Mouse (Mus musculus) NIH3T3 (cell line): ENCODE measurements around the gene Fscn2.
A peak's percentile ranks its signal among the peaks of the same experiment; 100 is the strongest.

Source experiments
- DNase-seq: peaks from one replicate; pipeline ENCODE4 v3.0.0-alpha.2; 2012; ENCODE audit warnings: low read depth

The Fscn2 gene

DNA sequence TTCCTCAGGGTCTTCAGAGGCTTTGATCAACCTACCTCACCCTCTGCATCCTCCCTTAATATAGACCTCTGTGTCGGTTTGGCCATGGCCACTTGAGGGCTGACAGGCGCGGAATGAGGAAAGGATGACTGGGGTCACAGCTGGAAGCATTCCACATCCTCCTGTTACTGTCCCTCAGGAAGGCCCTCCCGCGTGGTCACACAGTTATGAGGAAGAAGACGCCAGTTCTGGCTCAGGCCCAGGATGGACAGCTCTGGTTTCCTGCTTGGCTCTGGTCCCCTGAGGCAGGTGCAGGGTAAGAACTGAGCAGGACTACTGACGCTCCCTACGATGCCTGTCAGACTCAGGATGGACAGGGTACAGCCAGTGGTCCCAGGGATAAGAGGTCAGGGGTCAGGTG is 1.3 kb upstream of the Fscn2 start:
- DNase-seq = no peak

DNA sequence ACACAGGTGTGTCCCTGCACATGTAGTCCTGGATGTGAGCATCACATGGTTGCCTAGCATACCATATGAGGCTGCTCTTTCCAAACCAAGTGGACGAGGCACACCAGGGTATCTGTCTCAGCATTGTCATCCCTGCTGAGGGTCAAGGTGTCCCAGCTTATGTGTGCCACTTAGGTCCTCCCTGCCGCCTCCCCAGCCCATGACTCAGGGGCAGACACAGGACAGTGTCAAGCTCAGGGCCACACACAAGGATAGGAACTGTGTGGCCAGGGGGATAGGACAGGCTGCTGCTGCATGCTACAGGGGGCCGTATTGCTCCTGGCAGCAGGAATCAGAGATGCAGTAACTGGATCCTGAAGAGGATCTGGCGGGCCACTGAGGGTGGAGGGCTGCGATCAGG is 579 bp upstream of the Fscn2 start:
- no peak for DNase-seq

DNA sequence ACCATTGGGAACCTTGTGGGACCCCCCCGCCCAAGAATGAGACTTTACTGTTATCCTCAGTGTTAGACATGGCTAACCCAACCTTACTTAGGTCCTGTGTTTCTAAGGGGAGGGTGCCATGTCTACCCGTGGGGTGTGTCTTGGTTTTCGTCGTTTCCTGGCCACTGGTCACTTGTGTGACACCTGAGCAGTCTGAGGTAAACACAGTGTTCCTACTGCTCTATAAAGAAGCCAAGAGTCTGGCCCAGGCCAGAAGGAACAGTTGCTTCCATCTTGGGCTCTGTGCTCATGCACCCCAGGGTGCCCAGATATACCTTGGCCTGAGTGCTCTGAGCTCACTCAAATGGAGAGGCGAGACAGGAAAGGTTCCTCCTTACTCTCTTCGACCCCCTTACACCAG is 1.6 kb downstream of the Fscn2 start:
- DNase-seq = no peak

DNA sequence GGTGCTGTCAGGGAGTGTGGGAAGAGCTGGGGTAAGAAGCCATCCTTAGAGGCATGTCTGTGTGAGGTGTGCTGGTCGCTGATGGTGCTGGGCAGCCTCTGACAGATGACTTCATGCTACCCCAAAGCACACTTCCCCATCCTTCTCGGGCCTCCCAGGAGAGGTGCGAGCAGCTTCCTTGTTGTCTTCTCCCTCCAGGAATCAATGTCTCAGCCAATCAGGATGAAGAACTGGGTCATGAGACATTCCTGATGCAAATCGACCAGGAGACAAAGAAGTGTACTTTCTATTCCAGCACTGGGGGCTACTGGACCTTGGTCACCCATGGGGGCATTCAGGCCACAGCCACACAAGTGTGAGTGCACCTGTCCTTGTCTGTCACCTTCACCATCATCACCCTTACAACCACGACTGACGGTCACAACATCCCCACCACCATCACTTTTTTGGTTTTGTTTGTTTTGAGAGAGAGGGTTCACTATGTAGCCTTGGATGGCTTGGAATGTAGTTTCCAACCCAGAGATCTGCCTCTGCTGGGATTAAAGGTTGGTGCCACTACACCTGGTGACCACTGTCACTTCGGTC is 5.2 kb downstream of the Fscn2 start:
- no peak for DNase-seq

DNA sequence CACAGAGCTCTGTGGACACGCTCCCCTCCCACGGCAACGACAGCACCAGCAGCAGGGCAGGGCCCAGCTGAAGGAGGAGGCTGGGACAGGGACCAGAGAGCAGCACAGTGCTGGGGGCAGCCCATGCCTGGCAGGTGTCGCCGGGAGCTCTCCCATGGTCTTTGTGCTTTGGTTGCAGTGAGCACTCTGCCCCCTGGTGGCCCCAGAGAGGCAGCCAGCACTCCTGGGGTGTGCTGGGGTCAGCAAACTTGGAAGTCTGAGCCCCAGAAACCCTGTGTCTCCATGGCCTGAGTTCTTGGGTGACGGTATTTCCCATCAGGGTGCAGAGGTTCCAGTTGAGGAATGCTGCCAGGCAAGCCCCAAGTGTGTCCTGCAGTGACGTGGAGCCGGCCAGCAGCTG is 8.3 kb downstream of the Fscn2 start:
- peak; percentile 84 for DNase-seq

DNA sequence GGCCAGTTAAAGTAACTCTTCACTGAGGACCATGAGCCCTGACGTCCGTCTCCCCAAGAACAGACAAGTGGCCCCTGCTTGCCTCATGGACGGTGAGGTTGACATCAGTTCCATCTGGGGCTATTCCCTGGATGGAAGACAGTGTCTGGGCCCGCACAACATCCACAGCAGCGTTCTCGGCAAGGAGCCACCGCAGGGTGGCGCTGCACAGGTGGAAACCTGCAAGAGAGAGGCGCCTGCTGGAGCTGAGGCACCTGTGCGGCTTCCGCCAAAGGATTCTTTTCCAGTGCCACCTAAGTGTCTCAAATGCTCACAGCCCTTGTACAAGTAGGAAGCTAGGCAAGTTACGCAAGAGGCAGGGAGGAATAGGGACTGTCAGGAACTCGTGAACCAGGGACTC is 11.7 kb downstream of the Fscn2 start:
- DNase-seq = no peak

DNA sequence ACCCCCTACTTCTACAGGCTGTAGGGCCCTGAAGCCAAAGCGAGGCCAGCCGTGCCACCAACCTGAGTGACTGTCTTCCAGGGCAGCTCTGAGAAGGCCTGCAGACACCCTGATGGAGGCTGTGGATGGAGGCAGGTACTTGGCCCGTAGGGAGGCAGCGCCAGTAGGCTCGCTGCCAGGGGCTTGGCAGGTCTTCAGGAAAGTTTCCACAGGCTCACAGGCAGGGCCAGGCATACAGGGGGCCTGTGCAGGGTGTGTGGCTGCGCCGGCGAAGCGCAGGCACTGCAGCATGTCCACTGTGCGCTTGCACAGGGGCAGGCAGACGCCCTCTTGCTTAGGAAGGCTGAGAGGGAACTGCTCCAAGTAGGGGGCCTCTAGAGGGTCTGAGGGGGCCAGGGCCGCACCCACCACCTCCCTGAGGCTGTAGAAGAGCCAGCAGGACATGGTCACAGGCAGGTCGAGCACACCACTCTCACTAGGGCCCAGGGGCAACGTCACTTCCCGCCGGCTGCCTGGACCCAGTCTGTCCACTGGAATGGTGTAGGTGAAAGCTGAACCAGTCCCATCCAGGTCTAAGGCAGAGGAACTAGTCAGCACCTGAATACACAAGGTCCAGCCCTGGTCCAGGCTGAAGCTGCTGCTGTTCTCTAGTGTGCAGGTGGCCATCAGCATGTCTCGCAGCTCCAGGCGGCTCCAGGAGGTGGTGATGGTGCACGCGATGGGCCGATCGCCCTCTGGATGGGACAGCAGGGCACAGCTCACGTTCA is 12.7 kb downstream of the Fscn2 start:
- DNase-seq = peak; percentile 42

DNA sequence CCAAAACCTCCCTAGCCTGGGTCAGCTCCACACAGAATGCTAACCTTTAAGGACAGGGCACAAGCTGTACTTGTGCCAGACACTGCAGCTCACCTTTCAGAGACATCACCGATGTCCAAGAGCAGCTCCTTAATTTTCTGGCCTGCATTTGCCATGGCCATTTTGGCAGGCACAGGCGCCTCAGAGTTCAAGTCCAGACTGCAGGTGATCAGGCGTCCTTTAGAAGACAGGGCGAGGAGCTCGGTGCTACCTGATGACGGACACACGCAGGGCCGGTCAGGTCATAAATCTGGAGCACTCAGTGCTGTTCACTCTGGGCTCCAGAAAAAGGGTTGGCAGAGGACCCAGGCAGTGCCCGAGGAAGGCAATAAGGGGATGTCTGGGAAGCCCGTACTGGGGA is 14.0 kb downstream of the Fscn2 start:
- DNase-seq = no peak

DNA sequence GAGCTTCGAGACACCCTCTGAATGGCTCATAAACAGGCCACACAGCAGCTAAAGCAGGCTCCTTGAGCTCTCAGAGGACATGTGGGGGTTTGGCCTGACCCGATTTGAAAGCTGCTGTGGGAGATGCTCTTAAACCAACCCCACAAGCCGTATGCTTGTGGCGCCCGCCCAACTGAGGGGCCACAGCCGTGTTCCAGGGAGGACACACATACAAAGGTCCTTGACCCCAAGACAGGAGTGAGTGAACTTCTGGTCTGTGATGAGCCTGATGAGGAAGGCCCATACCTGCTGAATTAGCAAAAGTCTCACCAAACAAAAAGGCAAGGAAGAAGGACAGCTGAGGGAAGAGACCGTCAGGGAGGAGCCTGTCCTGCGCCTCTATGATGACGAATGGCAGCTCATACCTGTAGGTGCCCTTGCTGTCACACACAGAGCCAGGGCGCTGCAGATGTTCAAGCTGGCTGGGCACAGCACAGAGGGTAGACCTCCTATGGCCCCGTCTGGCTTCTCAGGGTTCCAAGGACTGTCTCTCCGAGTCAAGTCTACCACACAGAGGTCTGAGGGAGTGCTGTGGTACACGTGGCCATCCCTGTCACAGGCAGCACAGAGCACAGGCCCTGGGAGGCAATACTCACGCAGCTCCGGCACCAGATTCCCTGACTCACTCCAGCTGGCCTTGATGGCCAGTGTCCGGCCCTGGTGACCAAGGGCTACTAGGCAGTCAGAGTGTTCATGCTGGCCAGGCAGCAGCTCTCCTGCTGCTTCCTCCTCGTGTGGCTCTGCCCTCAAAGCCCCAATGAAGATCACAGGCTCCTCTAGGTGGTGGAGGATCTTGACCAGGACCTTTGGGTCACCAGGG is 15.2 kb downstream of the Fscn2 start:
- no peak for DNase-seq

DNA sequence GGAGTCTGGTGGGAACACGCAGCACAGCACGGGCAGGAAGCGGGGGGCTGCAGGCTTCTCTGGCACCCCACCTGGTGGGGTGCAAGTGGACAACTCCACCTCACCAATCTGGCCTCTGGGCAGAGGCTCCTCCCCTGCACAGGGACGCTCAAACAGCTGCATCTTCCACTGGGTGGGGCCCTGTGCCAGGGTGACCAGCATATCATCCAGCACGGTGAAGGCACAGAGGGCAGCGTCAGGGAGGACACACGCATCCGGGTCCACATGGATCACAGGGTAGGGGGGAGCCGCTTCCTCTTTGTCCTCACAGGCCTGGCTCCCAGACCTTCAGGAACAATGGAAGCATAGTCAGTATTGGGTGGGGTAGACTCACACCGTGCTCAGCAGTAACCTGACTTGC is 16.0 kb downstream of the Fscn2 start:
- DNase-seq = no peak

DNA sequence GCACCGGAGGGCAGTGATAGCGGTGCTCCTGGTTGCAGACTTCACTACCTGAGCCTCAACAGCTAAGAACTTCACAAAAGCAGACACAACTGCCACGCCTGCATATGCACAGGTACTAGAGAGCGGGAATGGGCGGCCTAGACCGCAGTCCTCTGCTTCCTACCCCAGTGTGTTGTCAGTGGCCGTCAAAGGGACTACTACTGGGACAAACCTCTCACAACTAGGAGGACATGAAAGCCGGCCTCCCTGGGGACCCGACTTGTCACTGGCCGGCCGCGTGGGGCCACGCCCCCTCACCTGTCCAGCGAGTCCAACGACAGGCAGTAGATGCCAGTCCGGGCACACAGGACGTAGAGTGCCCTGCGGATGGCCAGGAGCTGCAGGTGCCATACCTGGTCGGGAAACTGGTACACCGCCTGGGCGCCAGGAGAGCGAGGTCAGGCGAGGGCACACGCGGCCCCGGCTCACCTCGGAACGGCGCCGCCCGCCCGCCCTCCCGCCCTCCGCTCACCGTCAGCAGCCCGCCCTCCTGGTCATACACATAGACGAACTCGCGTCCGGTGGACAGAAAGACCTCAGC is 16.8 kb downstream of the Fscn2 start:
- peak; percentile 28 for DNase-seq

DNA sequence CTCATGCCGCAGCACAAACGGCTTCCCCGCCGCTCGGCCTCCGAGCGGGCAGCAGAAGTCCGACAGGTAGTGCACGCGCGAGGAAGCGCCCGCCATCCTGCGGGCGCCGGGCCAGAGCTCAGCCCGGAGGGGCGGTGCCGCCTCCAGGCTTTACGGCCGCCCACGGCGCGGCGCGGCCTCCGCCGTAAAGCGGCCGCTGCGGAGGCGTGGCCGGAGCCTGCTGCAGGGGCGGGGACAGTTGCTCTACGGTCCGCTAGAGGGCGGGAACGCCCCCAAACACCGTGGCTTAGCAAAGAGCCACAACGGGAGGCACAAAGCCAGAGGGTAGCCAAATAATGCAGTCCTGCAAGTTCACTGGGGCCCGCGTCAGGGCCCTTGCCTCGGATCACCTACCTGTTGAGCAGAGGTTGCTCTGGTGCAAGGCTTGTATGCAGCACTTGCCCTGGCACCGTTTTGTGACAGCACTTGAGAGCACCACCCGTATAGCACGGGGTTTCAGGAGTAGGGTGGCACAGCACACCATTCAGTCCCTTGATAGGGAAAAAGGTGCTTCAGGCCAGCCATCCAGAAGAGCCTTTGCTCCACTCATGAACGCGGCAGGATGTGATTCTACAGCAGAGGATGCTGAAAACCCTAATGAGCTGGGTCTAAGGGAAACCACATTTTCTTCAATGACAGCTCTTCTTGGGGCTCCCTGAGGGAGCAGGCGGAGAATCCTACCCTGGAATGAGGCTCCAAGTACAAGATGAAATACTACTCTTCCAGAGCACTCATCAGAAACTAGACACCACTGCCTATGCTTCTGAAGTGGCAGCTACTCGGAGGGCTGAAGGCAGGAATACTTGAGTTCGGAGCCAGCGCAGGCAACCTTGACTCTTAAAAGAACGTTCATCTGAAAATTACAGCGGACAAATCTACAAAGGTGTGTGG is 17.5 kb downstream of the Fscn2 start, which contains the start of gene Faap100:
Gene Faap100 (minus strand): TSS at position 154 of the 930 bp plus-strand sequence.
- peak; percentile 97 for DNase-seq

DNA sequence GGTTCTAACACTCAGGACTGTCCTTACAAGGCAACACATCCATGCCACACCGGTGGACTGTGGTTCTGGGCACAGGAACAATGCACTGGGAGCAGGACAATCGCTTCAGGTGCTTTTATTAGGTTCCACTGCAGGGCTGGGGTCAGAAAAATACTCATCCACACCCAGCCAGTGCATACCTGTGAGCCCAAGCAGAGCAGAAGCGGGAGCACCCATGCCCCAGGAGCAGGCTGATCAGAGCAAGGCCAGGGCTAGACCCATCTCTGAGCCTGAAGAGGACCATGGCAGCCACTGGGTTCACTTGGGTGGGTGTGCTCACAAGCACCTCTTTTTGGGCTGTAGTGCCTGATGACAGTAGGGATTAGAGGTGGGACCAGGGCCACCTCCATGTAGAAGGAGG is 18.9 kb downstream of the Fscn2 start:
- no peak for DNase-seq

DNA sequence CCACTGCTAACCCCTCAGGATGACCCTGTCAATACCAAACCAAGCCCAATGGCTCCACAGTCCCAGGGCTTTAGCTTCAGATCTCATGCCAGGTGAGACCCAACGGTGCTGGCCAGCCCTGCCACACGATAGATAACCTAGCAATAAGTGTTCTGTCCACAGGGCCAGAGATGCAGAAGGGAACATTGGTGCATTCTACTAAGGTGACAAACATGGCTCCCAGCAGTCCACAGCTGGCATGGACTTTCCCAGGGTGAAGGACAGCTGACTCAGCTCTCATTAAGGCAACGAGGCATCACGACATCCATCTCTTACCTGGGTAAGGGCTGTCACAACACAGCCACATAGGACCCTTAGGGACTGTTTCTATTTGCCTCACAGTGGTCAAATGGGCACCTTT is 19.8 kb downstream of the Fscn2 start:
- no peak for DNase-seq

DNA sequence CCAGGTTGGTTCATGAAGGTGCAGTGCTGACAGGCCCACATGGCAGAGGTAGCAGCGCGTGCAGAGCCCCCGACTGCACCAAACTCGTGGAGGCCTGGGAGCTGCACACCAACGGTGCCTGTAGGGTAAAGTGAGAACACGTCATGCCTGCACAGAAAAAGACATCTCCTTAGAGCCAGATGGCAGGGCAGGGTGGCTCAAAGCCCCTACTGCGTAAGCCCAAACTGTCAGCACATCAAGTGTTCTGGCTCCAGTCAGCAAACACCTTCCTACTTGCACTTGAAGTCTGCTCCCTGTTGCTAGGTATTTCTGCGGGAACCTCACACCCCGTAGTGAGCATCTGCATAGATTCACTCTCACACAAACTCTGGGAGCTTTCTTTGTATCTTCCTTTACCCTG is 21.2 kb downstream of the Fscn2 start:
- DNase-seq = no peak

DNA sequence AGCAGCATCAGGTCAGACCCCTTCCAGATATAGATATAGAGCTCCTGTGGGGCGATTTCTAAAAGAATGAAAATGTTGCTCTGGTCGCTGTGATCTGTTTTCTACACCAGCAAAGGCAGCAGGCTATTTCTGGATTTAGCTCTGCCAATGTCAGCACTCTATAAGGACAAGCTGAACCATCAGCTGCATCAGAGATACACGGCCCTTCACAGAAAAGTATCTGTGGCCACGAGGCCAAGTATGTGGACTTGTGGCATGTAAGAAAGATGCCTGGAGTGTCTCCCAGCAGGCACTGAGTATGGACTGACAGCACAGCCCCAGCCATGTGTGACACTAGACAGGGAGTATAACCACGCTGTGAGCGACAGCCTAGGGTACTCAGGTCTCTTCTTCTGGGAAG is 25.3 kb downstream of the Fscn2 start:
- no peak for DNase-seq

DNA sequence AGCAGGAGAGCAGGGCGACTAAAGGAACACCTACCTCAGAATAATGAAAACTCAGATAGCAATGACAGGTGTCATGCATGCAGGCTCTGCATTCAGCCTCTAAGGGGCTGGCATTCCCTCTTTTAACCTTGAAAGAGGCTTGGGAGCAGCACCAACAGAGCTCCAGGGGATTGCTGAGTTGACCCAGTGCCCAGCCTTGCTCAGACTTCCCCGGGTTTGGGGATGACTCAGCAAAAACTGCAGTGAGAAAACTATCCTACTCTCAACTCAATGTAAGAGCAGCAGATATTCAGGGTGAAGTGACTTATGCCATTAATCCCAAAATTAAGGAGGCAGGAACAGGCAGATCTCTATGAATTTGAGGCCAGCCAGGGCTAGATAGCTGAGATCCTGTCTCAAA is 25.8 kb downstream of the Fscn2 start:
- DNase-seq = peak; percentile 79

DNA sequence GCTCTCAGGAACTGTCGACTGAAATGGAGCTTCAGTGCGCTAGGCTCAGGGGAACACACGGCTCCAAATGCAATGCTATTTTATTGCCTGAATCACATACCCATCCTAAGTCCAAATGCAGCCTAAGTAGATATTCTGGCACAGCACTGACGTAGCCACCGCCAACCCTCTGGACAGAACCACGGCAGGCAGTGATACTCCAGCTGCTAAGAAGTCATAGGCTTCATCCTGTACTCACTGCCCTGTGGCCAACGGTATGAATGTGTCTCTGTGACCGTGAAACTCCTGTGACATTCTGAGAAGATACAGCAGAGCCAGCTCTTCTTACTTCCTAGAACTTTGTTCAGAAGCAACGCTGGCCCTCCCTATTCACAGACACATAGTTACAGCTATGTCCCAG is 27.2 kb downstream of the Fscn2 start:
- DNase-seq = no peak

DNA sequence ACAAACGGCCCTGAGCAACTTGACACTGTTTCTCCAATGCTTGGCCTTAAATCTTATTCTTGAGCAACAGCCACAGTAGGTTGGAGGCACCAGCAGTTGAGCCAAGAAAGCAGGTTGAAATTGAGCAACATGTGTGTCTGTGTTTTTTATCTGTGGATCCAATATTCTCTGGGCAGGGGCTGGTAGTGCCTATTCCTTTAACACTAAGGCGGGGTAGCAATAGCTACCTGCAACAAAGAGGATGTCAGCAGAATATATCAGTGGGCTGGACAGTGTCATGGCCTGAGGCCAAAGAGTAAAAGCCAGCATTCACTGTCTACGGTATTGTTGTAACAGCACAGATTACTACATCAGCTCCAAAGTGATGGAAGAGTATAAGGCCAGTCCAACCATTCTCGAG is 34.3 kb downstream of the Fscn2 start:
- DNase-seq = peak; percentile 52

DNA sequence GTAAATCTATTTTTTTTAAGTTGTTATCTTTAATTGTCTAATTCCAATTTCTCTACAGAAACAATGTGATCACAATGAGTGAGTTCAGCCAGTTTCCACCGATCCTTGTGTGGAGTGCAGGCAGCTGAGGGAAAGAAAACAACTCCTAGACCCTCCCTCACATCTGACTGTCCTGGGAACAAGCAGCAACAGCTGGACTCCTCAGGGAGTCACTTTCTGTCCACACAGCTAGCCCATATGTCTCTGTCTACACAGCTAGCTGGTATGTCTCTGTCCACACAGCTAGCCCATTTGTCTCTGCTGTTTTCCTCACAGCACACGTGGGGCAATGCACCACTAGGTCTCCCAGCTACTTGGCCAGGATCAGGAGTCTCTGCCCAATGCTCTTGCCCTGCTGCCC is 36.3 kb downstream of the Fscn2 start:
- DNase-seq = no peak

DNA sequence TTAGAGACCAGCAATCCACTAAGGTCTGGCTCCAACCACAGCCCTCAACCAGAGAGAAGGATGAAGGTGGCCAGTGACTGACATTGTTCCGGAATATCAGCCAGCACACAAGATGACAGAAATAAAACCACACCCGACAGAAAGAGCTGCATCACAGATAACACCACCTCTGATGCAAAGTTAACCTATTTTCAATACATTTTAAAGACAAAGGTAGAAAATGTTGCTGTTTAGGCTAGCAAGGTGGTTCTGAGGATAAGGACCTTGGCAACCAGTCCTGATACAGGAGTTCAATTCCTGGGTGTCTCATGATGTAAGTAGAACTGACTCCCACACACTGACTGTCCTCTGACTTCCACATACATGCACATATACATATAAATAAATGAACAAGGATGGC is 38.0 kb downstream of the Fscn2 start:
- DNase-seq = no peak

DNA sequence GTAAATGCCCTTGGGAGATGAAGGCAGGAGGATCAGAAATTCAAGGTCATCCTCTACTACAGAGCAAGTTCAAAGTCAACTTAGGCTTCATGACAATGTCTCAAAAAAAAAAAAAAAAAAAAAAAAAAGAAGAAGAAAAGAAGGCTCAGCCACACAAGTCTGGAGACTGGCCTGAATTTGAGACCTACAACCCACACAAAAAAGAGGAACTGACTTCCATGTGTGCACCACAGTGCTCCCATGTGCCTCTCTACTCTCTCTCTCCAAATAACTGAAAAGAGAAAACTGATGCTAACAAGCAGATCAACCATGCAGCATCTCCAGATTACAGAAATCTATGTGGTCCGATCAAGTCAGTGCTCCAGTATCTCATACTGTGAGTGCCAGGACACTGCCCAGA is 43.5 kb downstream of the Fscn2 start:
- no peak for DNase-seq
